Mouse (Mus musculus): ENCODE measurements at regions not wholly inside any gene's neighbourhood (a gene's known extent, or its start where the extent isn't known, plus 50 kb on each side); places are given as distances from the start of the nearest gene placed in this dataset.

GRCm38 (mm10) chr12:58901931-58902330, 109.9 kb downstream of the Sec23a start:
- DNase-seq (ENCODE audit: low spot score in 2 of 2) = no peak

DNA sequence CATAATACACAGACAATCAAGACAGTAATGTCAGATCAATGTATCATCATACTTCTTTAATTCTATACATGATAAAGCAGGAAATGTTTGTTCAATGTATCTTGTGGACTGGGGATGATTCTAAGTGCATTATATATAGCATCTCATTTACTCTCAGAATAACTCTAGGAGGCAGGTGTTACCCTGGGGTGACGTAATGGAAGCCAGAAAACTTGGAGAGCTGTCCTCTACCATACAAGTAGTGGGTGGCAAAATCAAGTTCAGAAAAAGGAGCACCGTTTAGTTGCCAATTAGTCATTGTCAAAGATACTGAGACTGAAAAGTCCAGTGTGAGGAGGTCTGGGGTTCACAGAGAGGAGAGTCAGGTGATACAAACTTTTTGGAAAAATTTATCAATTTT, 136.0 kb downstream of the Sec23a start:
- DNase-seq (ENCODE audit: low spot score in 2 of 2) = no peak

GRCm38 (mm10) chr12:58872465-58872864, 139.4 kb downstream of the Sec23a start:
- DNase-seq (ENCODE audit: low spot score in 2 of 2) = no peak

- no peak for DNase-seq (ENCODE audit: low spot score in 2 of 2)
These were observed 155.3 kb downstream of the Sec23a start for GRCm38 (mm10) chr12:58856498-58856897.

- no peak for DNase-seq (ENCODE audit: low spot score in 2 of 2)
These were observed 160.0 kb downstream of the Sec23a start for GRCm38 (mm10) chr12:58851677-58852385.

- no peak for DNase-seq (ENCODE audit: low spot score in 2 of 2)
These were observed 182.2 kb downstream of the Sec23a start for GRCm38 (mm10) chr12:58829656-58830055.

DNA sequence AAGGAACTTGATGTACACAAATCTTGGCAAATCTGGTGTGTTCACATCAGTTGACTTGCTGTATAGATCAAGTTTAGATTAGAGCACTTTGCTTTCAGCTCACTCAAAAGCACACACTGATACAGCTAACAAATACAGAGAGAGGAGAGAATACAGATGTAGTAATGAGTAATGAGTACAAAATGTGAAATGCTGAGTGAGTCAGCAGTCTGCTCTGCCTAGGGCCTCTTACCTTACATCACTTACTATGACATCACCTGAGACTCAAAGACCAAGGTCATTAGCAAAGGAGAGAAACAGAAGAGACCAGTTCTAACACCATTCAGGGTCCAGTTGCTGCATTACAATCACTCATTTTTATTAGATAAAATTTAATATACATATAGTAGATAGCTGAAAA, 184.0 kb downstream of the Sec23a start:
- DNase-seq (ENCODE audit: low spot score in 2 of 2) = no peak

DNA sequence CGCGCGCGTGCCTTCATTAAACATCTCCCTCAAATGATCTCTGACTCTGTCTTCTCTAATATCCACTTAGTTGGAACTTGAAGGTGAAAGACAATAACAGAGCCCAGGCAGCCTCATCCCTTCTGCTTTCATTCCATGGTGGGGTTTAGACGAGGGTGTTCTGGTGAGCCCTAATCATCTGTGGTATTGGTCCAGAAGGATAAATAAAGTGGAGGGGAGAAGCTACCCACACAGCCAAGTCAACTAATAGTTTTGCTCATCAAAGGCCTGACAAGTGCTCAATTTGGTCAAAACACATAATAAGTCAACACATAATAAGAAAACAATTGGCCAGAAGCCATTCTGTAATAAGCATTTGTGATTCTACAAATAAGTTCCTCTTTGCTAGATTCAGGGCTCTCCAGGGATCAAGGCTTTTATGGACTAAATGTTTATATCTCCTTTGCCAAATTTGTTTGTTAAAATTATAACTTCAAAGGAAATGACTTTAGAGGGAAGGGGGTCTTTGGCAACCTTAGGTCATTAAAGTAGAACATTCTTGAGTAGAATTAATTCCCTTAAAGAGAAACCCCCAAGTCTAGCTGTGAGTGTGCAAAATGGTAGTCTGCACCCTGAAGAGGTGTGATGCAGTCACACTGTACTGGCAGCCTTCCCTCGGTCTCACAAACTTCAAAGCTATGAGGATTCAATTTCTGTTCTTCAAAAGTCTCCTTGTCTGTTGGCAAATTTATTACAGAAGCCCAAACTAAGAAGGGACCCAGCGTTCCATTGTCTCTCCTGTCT, 186.5 kb downstream of the Sec23a start:
- DNase-seq (ENCODE audit: low spot score in 2 of 2) = no peak

DNA sequence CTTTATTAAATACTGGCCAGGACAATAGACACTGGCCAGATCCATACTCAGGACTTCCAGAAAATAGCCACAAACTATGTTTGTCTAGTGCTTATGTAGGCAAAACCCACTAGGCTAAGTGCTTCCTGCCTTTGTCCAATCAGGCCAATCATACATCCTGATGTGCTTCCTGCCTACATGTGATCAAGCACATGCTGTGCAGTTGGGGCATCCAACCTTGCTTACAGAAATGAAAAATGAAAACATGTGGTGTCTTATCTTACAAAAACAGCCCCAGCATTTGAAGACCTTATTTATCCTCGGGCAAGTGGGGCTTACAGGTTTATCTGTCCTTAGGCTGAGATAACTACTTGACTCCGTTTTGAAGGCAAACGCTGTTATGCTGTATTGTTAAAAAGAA, 188.8 kb downstream of the Sec23a start:
- DNase-seq (ENCODE audit: low spot score in 2 of 2) = no peak

DNA sequence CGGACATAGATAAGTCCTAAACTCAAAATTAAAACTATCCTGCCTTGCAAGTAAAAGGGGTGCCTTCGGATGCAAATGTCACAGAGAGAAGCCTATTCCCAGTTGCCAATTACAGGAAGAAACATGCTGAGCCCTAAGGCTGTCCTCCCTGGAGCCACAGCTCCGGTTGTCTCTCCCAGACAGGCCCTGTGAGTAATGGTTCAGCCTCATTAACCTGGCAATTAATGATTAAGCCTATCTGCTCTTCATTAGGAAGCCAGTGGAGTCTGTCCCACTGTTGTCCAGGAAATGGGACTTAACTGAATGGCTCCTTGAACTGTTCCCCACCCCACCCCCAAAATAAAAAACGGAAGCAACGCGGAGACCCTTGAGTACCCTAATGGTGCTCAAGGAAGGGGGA, 207.7 kb downstream of the Sec23a start:
- DNase-seq (ENCODE audit: low spot score in 2 of 2) = no peak

DNA sequence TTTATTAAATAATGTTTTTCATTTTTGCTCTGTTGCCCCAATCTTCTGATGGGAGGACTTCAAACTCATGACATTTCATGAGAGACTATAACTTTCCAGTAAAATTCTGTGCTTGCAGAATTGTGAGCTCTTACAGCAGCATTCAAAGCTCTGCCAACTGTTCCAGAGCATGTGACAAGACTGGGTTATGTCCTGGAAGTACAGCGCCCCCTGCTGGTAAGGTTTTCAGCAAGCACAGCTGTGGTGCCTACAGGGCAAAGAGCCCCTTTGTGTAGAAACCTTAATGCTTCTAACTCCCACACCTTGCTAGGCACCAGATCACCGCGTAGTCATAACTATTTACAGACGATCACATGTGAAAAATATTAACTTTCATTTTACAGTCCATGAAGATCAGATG, 209.4 kb downstream of the Sec23a start:
- DNase-seq (ENCODE audit: low spot score in 2 of 2) = peak; percentile 32 to 64
